Mouse (Mus musculus) kidney, postnatal 36 days (tissue): ENCODE data around the gene Psmd9.

Experiments
- DNase-seq, 2 experiments: peaks; one replicate each; pipeline ENCODE4 v3.0.0; 2021 to 2022; ENCODE audit warnings: mixed read lengths in 2 of 2

Gene Psmd9

GRCm38 (mm10) chr5:123137910-123138229, 31.3 kb upstream of the Psmd9 start:
- no peak for DNase-seq

- DNase-seq: peak; percentile 84 to 87
These were observed 30.8 kb upstream of the Psmd9 start for GRCm38 (mm10) chr5:123138230-123138911.

DNA sequence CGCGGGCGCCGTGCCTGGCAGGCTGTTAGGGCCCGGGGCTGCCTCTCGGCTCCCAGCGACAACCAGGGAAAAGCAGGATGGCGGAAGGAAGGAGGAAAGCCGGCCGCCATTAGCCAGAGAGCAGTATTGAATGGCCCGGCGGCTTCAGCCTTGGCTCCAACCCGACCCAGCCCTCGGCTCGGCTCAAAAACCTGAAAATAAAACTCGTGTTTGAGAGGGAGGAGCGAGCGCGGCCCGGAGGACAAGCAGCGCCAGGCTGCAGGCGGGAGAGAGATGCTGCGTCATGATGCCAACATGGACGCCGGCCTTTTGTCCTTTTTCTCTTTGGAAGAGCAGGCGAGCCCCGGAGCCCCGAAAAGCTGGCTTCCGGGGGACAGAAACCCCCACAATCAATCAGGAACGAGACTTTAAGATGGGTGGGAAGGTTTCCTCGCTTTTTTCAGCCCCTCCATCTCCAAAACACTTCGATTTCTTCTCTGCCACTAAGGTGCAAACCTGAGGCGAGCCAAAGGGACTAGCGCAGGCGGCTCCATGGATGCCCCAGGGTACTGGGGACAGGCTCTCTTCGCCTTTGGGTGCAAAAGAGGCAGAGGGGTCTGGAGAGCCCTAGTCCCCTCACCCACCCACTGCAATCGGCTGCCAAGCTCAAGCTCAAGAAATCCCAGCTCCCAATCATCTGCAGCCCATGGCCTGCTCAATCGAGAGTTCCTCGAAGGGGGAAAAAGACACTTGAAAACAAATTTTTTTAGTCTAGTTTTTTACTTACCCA, 30.1 kb upstream of the Psmd9 start:
- peak; percentile 90 to 91 for DNase-seq

DNA sequence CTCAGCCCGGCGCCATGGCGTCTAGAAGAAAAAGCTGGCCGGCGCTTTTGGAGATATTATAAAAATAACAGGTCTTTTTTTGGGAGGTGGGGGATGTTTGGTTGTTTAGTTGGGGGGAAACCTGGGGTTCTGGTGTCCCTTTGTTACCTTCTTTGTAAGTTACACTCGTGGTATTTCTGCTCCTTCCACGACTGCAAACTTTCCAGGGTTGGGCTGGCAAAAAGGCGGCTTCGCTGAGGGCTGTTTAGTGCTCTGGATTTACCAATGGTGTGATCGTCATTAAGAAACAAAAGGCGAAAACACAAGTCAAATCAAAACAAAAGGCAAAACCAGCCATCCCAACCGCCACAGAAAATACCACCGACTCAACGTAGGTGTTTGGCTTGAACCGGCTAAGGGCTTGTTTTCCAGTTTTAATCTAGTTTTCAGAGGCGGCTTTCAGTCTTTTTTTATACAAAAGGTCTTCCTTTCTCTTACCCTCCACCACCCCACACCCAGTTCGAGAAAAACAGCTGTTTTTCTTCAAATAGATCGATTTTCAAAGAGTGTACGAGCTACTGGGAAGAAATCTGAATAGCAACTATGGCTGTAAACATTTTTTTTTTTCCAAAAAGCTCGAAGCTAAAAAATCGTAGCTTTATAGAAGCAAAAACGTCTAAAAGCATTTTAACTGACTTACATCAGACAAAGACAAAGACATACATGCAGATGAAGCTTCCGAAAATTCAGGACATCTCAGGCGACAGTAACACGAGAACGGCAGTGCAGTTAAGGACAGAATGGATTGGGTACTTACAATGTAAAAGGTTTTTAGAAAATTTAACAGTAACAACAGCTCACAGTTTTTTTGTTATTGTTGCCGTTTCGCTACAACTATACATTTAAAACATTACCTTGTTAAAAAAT, 29.2 kb upstream of the Psmd9 start:
- DNase-seq: peak in 1 of 2 experiments; percentile 42

- peak; percentile 94 to 95 for DNase-seq
These were observed 28.3 kb upstream of the Psmd9 start for GRCm38 (mm10) chr5:123140694-123141554.

DNA sequence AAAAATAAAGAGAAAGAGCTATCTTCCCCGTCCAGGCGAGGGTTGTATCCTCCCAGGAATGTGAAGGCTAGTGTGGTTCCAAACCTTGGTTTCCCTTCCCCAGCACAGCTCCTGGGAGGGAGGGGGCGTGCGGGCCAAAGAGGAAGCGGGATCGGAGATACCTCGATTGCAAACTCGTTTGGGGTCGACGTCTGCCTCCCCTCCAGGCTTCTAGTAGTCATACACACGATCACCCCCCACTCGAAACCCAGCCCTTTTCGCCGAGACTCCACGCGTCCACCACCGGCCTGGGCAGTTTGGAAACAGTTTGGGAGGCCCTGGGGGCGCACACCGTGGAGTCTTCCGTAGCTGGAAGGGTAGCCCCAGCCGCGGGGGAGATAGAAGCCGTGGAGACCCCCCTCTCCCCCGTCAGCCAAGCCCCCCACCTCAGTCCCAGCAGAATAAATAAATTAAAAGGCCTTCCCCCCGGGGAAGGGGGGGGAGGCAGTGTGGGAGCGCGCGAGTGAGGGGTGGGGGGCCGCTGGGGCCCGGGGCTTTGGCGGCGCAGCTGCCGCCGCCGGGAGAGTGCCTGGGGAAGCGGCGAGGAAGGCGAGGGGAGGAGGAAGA, 27.6 kb upstream of the Psmd9 start:
- DNase-seq: peak in 1 of 2 experiments; percentile 76

GRCm38 (mm10) chr5:123142161-123143157, 26.8 kb upstream of the Psmd9 start, which contains the start of gene Setd1b:
Gene Setd1b, plus strand, starts transcription at chr5:123142193.
- peak; percentile 75 to 77 for DNase-seq

DNA sequence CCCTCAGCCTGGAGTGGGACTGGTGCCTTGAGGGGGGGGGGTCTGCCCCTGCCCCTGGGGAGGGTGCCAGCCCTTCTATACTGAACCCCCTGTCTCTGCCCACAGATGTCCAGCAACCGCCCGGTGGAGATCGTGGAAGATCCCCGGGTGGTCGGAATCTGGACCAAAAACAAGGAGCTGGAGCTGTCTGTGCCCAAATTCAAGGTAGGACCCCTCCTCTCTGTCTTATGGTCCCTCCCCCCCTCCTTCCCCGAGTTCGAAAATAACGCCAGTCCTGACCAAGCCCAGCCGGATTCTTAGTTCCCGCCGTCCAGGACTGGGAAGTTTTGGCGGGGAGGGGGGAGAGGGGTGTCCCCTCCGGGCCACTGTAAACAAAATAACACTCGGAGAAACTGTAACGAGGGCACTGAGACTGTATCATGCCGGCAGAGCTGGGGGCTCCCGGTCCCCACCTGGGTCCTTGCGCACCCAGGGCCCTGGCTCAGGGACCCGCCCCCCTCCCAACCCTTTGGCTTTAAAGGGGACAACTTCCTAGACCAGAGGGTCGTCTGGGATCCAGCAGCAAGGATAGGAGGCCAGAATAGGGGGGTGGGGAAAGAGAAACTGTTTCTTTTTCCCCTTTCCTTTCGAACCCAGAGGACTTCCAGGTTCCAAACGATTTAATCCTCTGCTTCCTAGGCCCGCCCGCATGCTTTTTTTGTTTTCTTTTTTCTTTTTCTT, 25.8 kb upstream of the Psmd9 start:
- peak in 1 of 2 experiments; percentile 62 for DNase-seq

GRCm38 (mm10) chr5:123143971-123144745, 25.1 kb upstream of the Psmd9 start:
- DNase-seq: peak in 1 of 2 experiments; percentile 24

DNA sequence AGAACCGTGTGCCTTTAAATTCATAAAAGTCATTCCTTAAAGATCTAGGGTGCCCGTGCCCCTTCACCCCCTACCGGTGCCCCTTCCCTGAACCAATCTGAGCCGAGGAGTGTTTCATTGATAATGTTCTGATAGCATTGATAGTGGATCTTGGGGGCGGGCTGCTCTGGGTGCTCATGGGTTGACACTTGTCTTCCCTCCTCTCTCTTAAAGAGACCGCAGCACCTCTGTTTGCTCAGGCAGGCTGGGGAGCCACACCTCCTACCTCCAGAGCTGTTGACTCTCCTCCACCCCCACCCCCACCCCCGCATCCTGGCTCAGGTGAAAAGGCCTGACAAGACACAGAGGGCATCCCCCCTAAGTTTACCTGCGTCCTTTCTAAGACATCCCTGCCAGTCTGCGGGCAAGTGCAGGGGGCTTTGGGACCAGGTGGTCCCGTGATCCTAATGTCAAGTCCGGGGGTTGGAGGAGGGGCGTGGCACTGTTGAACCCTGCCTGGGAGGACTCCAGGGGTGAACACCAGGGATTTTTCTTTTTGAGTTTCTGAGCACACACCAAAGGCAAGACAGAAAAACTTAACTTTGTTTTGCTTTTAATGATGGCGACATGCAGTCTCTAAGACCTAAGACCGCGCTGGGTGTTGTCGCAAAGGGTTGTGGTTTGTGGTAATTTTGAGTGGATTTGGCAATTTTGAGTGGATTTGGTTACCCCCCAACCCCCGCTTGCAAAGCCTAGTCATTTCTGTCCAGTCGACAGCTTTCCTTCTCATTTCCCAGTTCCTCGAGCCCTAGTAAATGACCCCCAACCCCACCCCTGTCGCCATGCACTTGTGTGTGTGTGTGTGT, 24.2 kb upstream of the Psmd9 start:
- peak in 1 of 2 experiments; percentile 30 for DNase-seq

GRCm38 (mm10) chr5:123146357-123146756, 22.9 kb upstream of the Psmd9 start:
- no peak for DNase-seq

DNA sequence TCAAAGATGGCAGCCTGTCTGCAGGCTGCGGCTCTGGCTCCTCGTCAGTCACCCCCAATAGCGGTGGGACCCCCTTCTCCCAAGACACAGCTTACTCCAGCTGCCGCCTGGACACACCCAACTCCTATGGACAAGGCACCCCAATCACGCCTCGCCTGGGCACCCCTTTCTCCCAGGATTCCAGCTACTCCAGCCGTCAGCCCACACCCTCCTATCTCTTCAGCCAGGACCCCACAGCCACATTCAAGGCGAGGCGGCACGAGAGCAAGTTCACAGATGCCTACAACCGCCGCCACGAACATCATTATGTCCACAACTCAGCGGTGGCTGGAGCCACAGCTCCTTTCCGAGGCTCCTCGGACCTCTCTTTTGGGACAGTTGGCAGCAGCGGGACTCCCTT, 21.6 kb upstream of the Psmd9 start:
- DNase-seq: no peak

DNA sequence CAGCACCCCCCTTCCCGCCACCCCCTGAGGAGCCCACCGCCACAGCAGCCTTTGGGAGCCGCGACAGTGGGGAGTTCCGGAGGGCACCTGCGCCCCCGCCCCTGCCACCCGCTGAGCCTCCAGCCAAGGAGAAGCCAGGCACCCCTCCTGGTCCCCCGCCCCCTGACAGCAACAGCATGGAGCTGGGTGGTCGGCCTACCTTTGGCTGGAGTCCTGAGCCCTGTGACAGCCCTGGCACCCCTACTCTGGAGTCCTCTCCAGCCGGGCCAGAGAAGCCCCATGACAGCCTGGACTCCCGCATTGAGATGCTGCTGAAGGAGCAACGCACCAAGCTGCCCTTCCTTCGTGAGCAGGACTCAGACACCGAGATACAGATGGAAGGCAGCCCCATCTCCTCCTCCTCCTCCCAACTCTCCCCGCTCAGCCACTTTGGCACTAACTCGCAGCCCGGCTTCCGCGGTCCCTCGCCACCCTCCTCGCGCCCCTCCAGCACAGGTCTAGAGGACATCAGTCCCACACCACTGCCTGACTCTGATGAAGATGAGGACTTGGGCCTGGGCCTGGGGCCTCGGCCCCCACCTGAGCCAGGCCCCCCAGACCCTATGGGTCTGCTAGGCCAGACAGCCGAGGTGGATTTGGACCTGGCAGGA, 21.0 kb upstream of the Psmd9 start:
- no peak for DNase-seq

GRCm38 (mm10) chr5:123149451-123150400, 19.5 kb upstream of the Psmd9 start:
- peak; percentile 92 to 98 for DNase-seq

- DNase-seq: peak in 1 of 2 experiments; percentile 54
These were observed 18.6 kb upstream of the Psmd9 start for GRCm38 (mm10) chr5:123150641-123151040.

GRCm38 (mm10) chr5:123151077-123151476, 18.1 kb upstream of the Psmd9 start:
- no peak for DNase-seq
